Mouse (Mus musculus) CH12.LX (cell line): ENCODE results near the gene Ccpg1. TPM values are rescaled to one million over a fixed set of nuclear protein-coding genes. Genes with fewer than 3 reads are reported as not detected.

Source experiments
- DNase-seq: peaks from one replicate; pipeline ENCODE4 v3.0.0-alpha.2; 2013; ENCODE audit errors: extremely low read depth
- H3K27ac ChIP-seq: 2 replicates; pipeline ENCODE4 v1.5.1; 2012; ENCODE audit warnings: low read depth, mild to moderate bottlenecking, control low read depth, moderate library complexity; ENCODE audit not compliant: insufficient read depth
- H3K27me3 ChIP-seq: replicated peaks from 2 replicates; pipeline ENCODE3; 2012; ENCODE audit warnings: inconsistent platforms
- H3K36me3 ChIP-seq, 2 experiments: replicated peaks in 1 of 2; 2 replicates each; pipeline versions ENCODE3 to v1.6.1; 2012; ENCODE audit warnings: inconsistent platforms in 1 of 2, low read length in 1 of 2, mild to moderate bottlenecking in 1 of 2, mixed read lengths in 1 of 2, moderate library complexity in 1 of 2; ENCODE audit not compliant: control insufficient read depth in 1 of 2, insufficient read depth in 1 of 2
- H3K4me1 ChIP-seq, 2 experiments: 2 replicates each; pipeline ENCODE4 v1.6.1; 2012; ENCODE audit warnings: inconsistent platforms in 1 of 2, moderate library complexity in 1 of 2; ENCODE audit not compliant: insufficient read depth in 2 of 2, control insufficient read depth in 1 of 2
- H3K4me2 ChIP-seq: 2 replicates; pipeline ENCODE4 v1.6.1; 2012; ENCODE audit warnings: low read depth, mild to moderate bottlenecking, control low read depth; ENCODE audit not compliant: poor library complexity, insufficient read depth, severe bottlenecking
- H3K4me3 ChIP-seq, 3 experiments: fragments of 150-350 bp in 1 of 3; sonication (generic) in 1 of 3; replicated peaks in 1 of 3; 2 replicates each; pipeline versions ENCODE3 to v1.5.1; 2011 to 2012; ENCODE audit warnings: low read depth in 2 of 3, low read length in 2 of 3, mild to moderate bottlenecking in 2 of 3, moderate library complexity in 2 of 3, control low read depth in 1 of 3, improper control_type of control experiment in 1 of 3, inconsistent platforms in 1 of 3, mixed read lengths in 1 of 3; ENCODE audit not compliant: poor library complexity in 1 of 3
- H3K79me2 ChIP-seq: replicated peaks from 2 replicates; pipeline ENCODE4 v1.6.1; 2012; ENCODE audit warnings: mild to moderate bottlenecking, moderate library complexity; ENCODE audit not compliant: control insufficient read depth, poor library complexity, insufficient read depth, severe bottlenecking; ENCODE audit errors: extremely low read depth
- H3K9ac ChIP-seq: 2 replicates; pipeline ENCODE4 v1.6.1; 2012; ENCODE audit warnings: low read depth, mild to moderate bottlenecking, control low read depth, moderate library complexity; ENCODE audit not compliant: insufficient read depth
- H3K9me3 ChIP-seq: replicated peaks from 2 replicates; pipeline ENCODE3; 2012; ENCODE audit warnings: low read length, inconsistent platforms, mixed read lengths
- CHD1 ChIP-seq: IDR thresholded peaks from 2 replicates; pipeline ENCODE4 v1.6.1; 2012; ENCODE audit warnings: low read depth, low read length, improper control_type of control experiment, inconsistent platforms
- CHD2 ChIP-seq: IDR thresholded peaks from 2 replicates; pipeline ENCODE4 v1.6.1; 2011; ENCODE audit warnings: low read length, improper control_type of control experiment
- E2F4 ChIP-seq: IDR thresholded peaks from 2 replicates; pipeline ENCODE4 v1.6.1; 2011; ENCODE audit warnings: low read depth, low read length, improper control_type of control experiment; ENCODE audit not compliant: insufficient replicate concordance
- ELF1 ChIP-seq: IDR thresholded peaks from 2 replicates; pipeline ENCODE4 v1.6.1; 2014; ENCODE audit warnings: low read depth, mild to moderate bottlenecking, inconsistent platforms, low read length, improper control_type of control experiment
- EP300 ChIP-seq: IDR thresholded peaks from 2 replicates; pipeline ENCODE4 v1.6.1; 2011; ENCODE audit warnings: low read length, improper control_type of control experiment
- ETS1 ChIP-seq: conservative IDR thresholded peaks from 2 replicates; pipeline ENCODE4 v1.6.1; 2012; ENCODE audit warnings: low read depth, mild to moderate bottlenecking, inconsistent platforms, low read length, improper control_type of control experiment, moderate library complexity
- IRF4 ChIP-seq: IDR thresholded peaks from 2 replicates; pipeline ENCODE4 v1.6.1; 2014; ENCODE audit warnings: low read depth, mild to moderate bottlenecking, inconsistent platforms, low read length, improper control_type of control experiment
- JUN ChIP-seq: IDR thresholded peaks from 2 replicates; pipeline ENCODE4 v1.6.1; 2011; ENCODE audit warnings: low read depth, mild to moderate bottlenecking, low read length, improper control_type of control experiment, moderate library complexity; ENCODE audit not compliant: insufficient read depth
- KAT2A ChIP-seq: IDR thresholded peaks from 2 replicates; pipeline ENCODE4 v1.6.1; 2012; ENCODE audit warnings: low read length, improper control_type of control experiment, inconsistent platforms; ENCODE audit not compliant: insufficient replicate concordance
- MAFK ChIP-seq: IDR thresholded peaks from 2 replicates; pipeline ENCODE4 v1.6.1; 2011; ENCODE audit warnings: low read length, improper control_type of control experiment; ENCODE audit not compliant: insufficient replicate concordance
- MEF2A ChIP-seq: IDR thresholded peaks from 2 replicates; pipeline ENCODE4 v1.6.1; 2014; ENCODE audit warnings: low read depth, mild to moderate bottlenecking, inconsistent platforms, low read length, improper control_type of control experiment, borderline replicate concordance
- MXI1 ChIP-seq: IDR thresholded peaks from 2 replicates; pipeline ENCODE4 v1.6.1; 2011; ENCODE audit warnings: mild to moderate bottlenecking, low read depth, low read length, improper control_type of control experiment
- POLR2A ChIP-seq: IDR thresholded peaks from 2 replicates; pipeline ENCODE4 v1.6.1; 2011; ENCODE audit warnings: low read depth, mild to moderate bottlenecking, improper control_type of control experiment, low read length
- POLR2AphosphoS2 ChIP-seq: IDR thresholded peaks from 2 replicates; pipeline ENCODE4 v1.6.1; 2011; ENCODE audit warnings: low read depth, low read length, improper control_type of control experiment
- RCOR1 ChIP-seq: conservative IDR thresholded peaks from 2 replicates; pipeline ENCODE4 v1.6.1; 2012; ENCODE audit warnings: low read depth, mild to moderate bottlenecking, inconsistent platforms, low read length, improper control_type of control experiment
- SMC3 ChIP-seq: IDR thresholded peaks from 2 replicates; pipeline ENCODE4 v1.6.1; 2011; ENCODE audit warnings: low read depth, low read length, improper control_type of control experiment
- TBP ChIP-seq: conservative IDR thresholded peaks from 2 replicates; pipeline ENCODE4 v1.6.1; 2011; ENCODE audit warnings: low read depth, low read length, improper control_type of control experiment
- UBTF ChIP-seq: IDR thresholded peaks from 2 replicates; pipeline ENCODE4 v1.6.1; 2012; ENCODE audit warnings: low read depth, mild to moderate bottlenecking, inconsistent platforms, low read length, improper control_type of control experiment, moderate library complexity
- USF2 ChIP-seq: conservative IDR thresholded peaks from 2 replicates; pipeline ENCODE4 v1.6.1; 2011; ENCODE audit warnings: low read depth, low read length, improper control_type of control experiment
- ZKSCAN1 ChIP-seq: IDR thresholded peaks from 2 replicates; pipeline ENCODE4 v1.6.1; 2012; ENCODE audit warnings: low read depth, inconsistent platforms, low read length, improper control_type of control experiment, borderline replicate concordance
- dilution Hi-C: fragments of 300-500 bp; cut with MboI; formaldehyde crosslinking; loops from 2 replicates; pipeline ENCODE4 v1.14.3; 2020; ENCODE audit warnings: low sequenced_read_pairs; ENCODE audit not compliant: extremely low pct_unique_long_range_greater_than_20kb, extremely low pct_ligation_motif_present
- in situ Hi-C: fragments of 300-500 bp; cut with MboI; formaldehyde crosslinking; loops from 3 replicates; pipeline ENCODE4 v1.14.3; 2019; ENCODE audit warnings: low sequenced_read_pairs, low pct_ligation_motif_present, low pct_unique_long_range_greater_than_20kb, mixed read lengths
- polyA plus RNA-seq: library from polyadenylated mRNA; unstranded; fragments of >175 nt; gene quantifications from 2 replicates; pipeline ENCODE4 v1.2.1, GENCODE M21; 2012; ENCODE audit warnings: low read depth; ENCODE audit not compliant: insufficient read length
- total RNA-seq, 2 experiments: library from RNA; depleted of rRNA; stranded (reverse); fragments of 300-350 nt in 1 of 2; fragments of >200 nt in 1 of 2; gene quantifications; 2 replicates each; pipeline ENCODE4 v1.2.3; 2012 to 2014

Gene Ccpg1
- total and polyA plus RNA-seq, 3 experiments, result 5.2 to 18.3 (median 6.2) TPM

- in situ Hi-C loops, result no loop called here
- Histone ChIP-seq H3K4me1 (no peaks in the 10 kb centered on the region), H3K9ac (no peak overlapping the region), H3K4me2 (no peak overlapping the region), H3K9me3 (no peaks in the 10 kb centered on the region), H3K27me3 (no peaks in the 10 kb centered on the region), H3K27ac (no peak overlapping the region), H3K4me3 (peak overlapping the region in 1 of 3 experiments; percentile 34), H3K36me3 (peaks cover 7 to 18% of the 10 kb centered on the region in 2 experiments), H3K79me2 (no peaks in the 10 kb centered on the region)
- dilution Hi-C loops, result no loop called here
- TF ChIP-seq JUN (no peak), IRF4 (no peak), CHD1 (no peak), MXI1 (no peak), UBTF (no peak), TBP (no peak), POLR2A (no peak), USF2 (no peak), RCOR1 (no peak), SMC3 (no peak), ETS1 (no peak), MAFK (no peak), MEF2A (no peak), CHD2 (no peak), EP300 (no peak), ELF1 (no peak), KAT2A (no peak), POLR2AphosphoS2 (no peak)
- no peak for DNase-seq
Observed at GRCm38 (mm10) chr9:73001314-73002011, 16.2 kb downstream of the Ccpg1 start.

DNA sequence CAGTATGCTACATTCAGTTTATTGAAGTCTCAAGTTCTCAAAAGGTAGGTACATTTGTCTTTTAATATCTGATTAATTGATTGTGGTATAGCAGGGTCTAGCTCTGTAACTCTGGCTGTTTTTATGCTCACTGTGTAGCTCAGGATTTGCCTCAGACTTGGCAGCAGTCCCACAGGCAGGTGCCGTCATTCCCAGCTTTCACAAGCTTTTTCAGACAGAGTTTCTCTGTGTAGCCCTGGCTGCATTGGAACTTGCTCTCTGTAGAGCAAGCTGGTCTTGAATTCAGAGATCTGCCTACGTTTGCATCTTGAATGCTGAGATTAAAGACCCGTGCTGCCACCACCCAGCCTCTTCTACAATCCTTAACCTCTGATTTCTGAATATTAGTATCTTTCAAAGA lies 16.9 kb downstream of the Ccpg1 start:
- Histone ChIP-seq H3K79me2 (no peaks in the 10 kb centered on the region), H3K9me3 (no peaks in the 10 kb centered on the region), H3K27me3 (no peaks in the 10 kb centered on the region), H3K36me3 (peaks cover 7 to 23% of the 10 kb centered on the region in 2 experiments), H3K27ac (no peak overlapping the region), H3K4me3 (no peak overlapping the region), H3K4me2 (no peak overlapping the region), H3K4me1 (no peaks in the 10 kb centered on the region), H3K9ac (no peak overlapping the region)
- TF ChIP-seq EP300, result no peak
- no peak for TF ChIP-seq IRF4
- TF ChIP-seq E2F4, result no peak
- no peak for TF ChIP-seq ZKSCAN1
- no peak for TF ChIP-seq JUN
- DNase-seq, result no peak
- dilution Hi-C loops (no loop called here), in situ Hi-C loops (no loop called here)
